In genomic region chr8:88792691-88793323, GRCm38 (mm10) we compare ENCODE assay signal across 9 mouse cellular contexts.
A peak's percentile ranks its signal among the peaks of the same experiment; 100 is the strongest.
DNase-seq lines count a peak whose midpoint lies in the region; ATAC-seq and TF ChIP-seq lines count a peak whose summit lies in the region.
"Had no signal": no experiment of that assay in that cellular context is flagged by ENCODE, and none has a peak within 500 bp of the region (broad histone marks: within the 10 kb centered on the region; RNA-seq: fewer than 3 reads in every experiment).

No protein-coding gene starts in this region.

- TF ChIP-seq CTCF in midbrain, postnatal 0 days (IDR thresholded peaks at IDR 0.05), result no peak

- WGBS in midbrain, embryonic 12.5 days, result 76% methylated on average over 8 of the region's 8 CpGs
- WGBS in midbrain, embryonic 16.5 days, result 79% methylated on average over 8 of the region's 8 CpGs
- WGBS in stomach, embryonic 14.5 days, result 69% methylated on average over 8 of the region's 8 CpGs
- WGBS in midbrain, postnatal 0 days, result 80% methylated on average over 8 of the region's 8 CpGs

- no peaks in the 10 kb centered on the region for H3K27me3 ChIP-seq in midbrain, embryonic 12.5 days
- no peaks in the 10 kb centered on the region for H3K27me3 ChIP-seq in midbrain, embryonic 16.5 days (ENCODE audit: control insufficient read depth, insufficient read depth, low read depth, low read length)
- H3K27me3 ChIP-seq in stomach, embryonic 14.5 days (ENCODE audit: control insufficient read depth, insufficient read depth, low read length), result no peaks in the 10 kb centered on the region
- H3K27me3 ChIP-seq in midbrain, postnatal 0 days (ENCODE audit: insufficient read depth, low read length), result no peaks in the 10 kb centered on the region; the same call in 1 of the 2 replicates
- H3K27me3 ChIP-seq: neural tube, embryonic 13.5 days had no signal

- intact Hi-C loops in heart, postnatal 14 days (cut with DNase I), result no loop called here

- H3K9ac ChIP-seq in midbrain, embryonic 12.5 days (replicated peaks), result no peak overlapping the region
- H3K9ac ChIP-seq in midbrain, embryonic 16.5 days (ENCODE audit: low read depth, low read length), result no peak overlapping the region
- H3K9ac ChIP-seq in stomach, embryonic 14.5 days (replicated peaks; ENCODE audit: low read depth, low read length), result no peak overlapping the region
- H3K9ac ChIP-seq in midbrain, postnatal 0 days (replicated peaks; ENCODE audit: low read length, poor library complexity, severe bottlenecking), result no peak overlapping the region
- H3K9ac ChIP-seq: neural tube, embryonic 13.5 days had no signal

- no peaks in the 10 kb centered on the region for H3K9me3 ChIP-seq in midbrain, embryonic 12.5 days
- H3K9me3 ChIP-seq in midbrain, embryonic 16.5 days (replicated peaks; ENCODE audit: control insufficient read depth, low read length, poor library complexity, severe bottlenecking), result no peaks in the 10 kb centered on the region
- H3K9me3 ChIP-seq in stomach, embryonic 14.5 days (ENCODE audit: control insufficient read depth, low read depth, low read length), result no peaks in the 10 kb centered on the region
- no peaks in the 10 kb centered on the region for H3K9me3 ChIP-seq in midbrain, postnatal 0 days (ENCODE audit: low read length)
- H3K9me3 ChIP-seq: neural tube, embryonic 13.5 days had no signal

- ATAC-seq in midbrain, embryonic 12.5 days (ENCODE audit: low FRiP score, low read depth), result no peak
- no peak for ATAC-seq in midbrain, embryonic 16.5 days
- ATAC-seq in stomach, embryonic 14.5 days (ENCODE audit: insufficient number of reproducible peaks, insufficient read depth, low FRiP score, low read depth), result peak; percentile 46; the same call in 1 of the 2 replicates
- no peak for ATAC-seq in midbrain, postnatal 0 days (ENCODE audit: low FRiP score)

- no peak overlapping the region for H3K4me2 ChIP-seq in midbrain, embryonic 12.5 days (replicated peaks)
- no peak overlapping the region for H3K4me2 ChIP-seq in midbrain, embryonic 16.5 days (ENCODE audit: low read length)
- H3K4me2 ChIP-seq in stomach, embryonic 14.5 days (replicated peaks; ENCODE audit: low read depth, low read length), result no peak overlapping the region
- no peak overlapping the region for H3K4me2 ChIP-seq in midbrain, postnatal 0 days (ENCODE audit: low read depth, low read length, poor library complexity, severe bottlenecking)

- H3K27ac ChIP-seq in midbrain, embryonic 12.5 days (replicated peaks), result peak overlapping the region; percentile 42; the same call in 1 of the 2 replicates
- H3K27ac ChIP-seq in midbrain, embryonic 16.5 days (ENCODE audit: low read length), result no peak overlapping the region
- no peak overlapping the region for H3K27ac ChIP-seq in stomach, embryonic 14.5 days (ENCODE audit: low read length)
- H3K27ac ChIP-seq in midbrain, postnatal 0 days (ENCODE audit: low read depth, low read length), result no peak overlapping the region
- H3K27ac ChIP-seq: neural tube, embryonic 13.5 days had no signal

- H3K4me1 ChIP-seq in midbrain, embryonic 12.5 days, result peaks cover 21% of the 10 kb centered on the region
- H3K4me1 ChIP-seq in midbrain, embryonic 16.5 days (ENCODE audit: control insufficient read depth, insufficient read depth, low read length), result peaks cover 8% of the 10 kb centered on the region; the same call in 1 of the 2 replicates
- no peaks in the 10 kb centered on the region; the same call in 1 of the 2 replicates for H3K4me1 ChIP-seq in stomach, embryonic 14.5 days (ENCODE audit: control insufficient read depth, insufficient read depth, low read length)
- H3K4me1 ChIP-seq in midbrain, postnatal 0 days (ENCODE audit: insufficient read depth, low read length), result peaks cover 10% of the 10 kb centered on the region; the same call in 1 of the 2 replicates

- peak; percentile 9 for DNase-seq in gastrocnemius, adult 18-20 months (ENCODE audit: low spot score)
- no peak for DNase-seq in gastrocnemius, postnatal 10 days
- DNase-seq in heart, postnatal 14 days, result peak; percentile 3 to 6
- DNase-seq in lung, postnatal 36 days, result no peak
- DNase-seq in midbrain, postnatal 0 days (ENCODE audit: low spot score), result no peak

- no peak overlapping the region for H3K4me3 ChIP-seq in midbrain, embryonic 12.5 days
- H3K4me3 ChIP-seq in midbrain, embryonic 16.5 days (ENCODE audit: low read depth, low read length), result no peak overlapping the region
- no peak overlapping the region for H3K4me3 ChIP-seq in stomach, embryonic 14.5 days (ENCODE audit: low read depth, low read length)
- H3K4me3 ChIP-seq in midbrain, postnatal 0 days (ENCODE audit: low read depth, low read length), result no peak overlapping the region
- H3K4me3 ChIP-seq: neural tube, embryonic 13.5 days had no signal

- no peaks in the 10 kb centered on the region for H3K36me3 ChIP-seq in midbrain, embryonic 12.5 days
- no peaks in the 10 kb centered on the region for H3K36me3 ChIP-seq in midbrain, embryonic 16.5 days (ENCODE audit: control insufficient read depth, insufficient read depth, low read length)
- H3K36me3 ChIP-seq in stomach, embryonic 14.5 days (ENCODE audit: control insufficient read depth, insufficient read depth, low read length), result no peaks in the 10 kb centered on the region
- H3K36me3 ChIP-seq in midbrain, postnatal 0 days (ENCODE audit: insufficient read depth, low read length), result no peaks in the 10 kb centered on the region
- H3K36me3 ChIP-seq: neural tube, embryonic 13.5 days had no signal

Comparison
In these comparisons a context has a peak if more than half of its experiments do, and no peak if none do; other contexts are left out.
1. DNase-seq: peak in gastrocnemius, adult 18-20 months (single experiment) and heart, postnatal 14 days (2 of 2); none in gastrocnemius, postnatal 10 days (single experiment), lung, postnatal 36 days (single experiment) and midbrain, postnatal 0 days (single experiment).